Mouse (Mus musculus): Measurements from ENCODE around the gene Oca2.

Oca2 gene

GRCm38 (mm10) chr7:56239543-56239942, at the start of gene Oca2:
Oca2 (plus strand) TSS chr7:56239760.
- ATAC-seq (ENCODE audit: insufficient number of reproducible peaks, low FRiP score, low TSS enrichment), result no peak

- ATAC-seq (ENCODE audit: insufficient number of reproducible peaks, low FRiP score, low TSS enrichment), result no peak
These were observed 48.5 kb upstream of the Oca2 start for GRCm38 (mm10) chr7:56191041-56191440.

GRCm38 (mm10) chr7:56191661-56192060, 47.9 kb upstream of the Oca2 start:
- no peak for ATAC-seq (ENCODE audit: insufficient number of reproducible peaks, low FRiP score, low TSS enrichment)

GRCm38 (mm10) chr7:56201483-56202218, 37.9 kb upstream of the Oca2 start:
- no peak for ATAC-seq (ENCODE audit: insufficient number of reproducible peaks, low FRiP score, low TSS enrichment)

- ATAC-seq (ENCODE audit: insufficient number of reproducible peaks, low FRiP score, low TSS enrichment), result no peak
These were observed 36.7 kb upstream of the Oca2 start for GRCm38 (mm10) chr7:56202843-56203242.

GRCm38 (mm10) chr7:56203286-56203685, 36.3 kb upstream of the Oca2 start:
- no peak for ATAC-seq (ENCODE audit: insufficient number of reproducible peaks, low FRiP score, low TSS enrichment)

- no peak for ATAC-seq (ENCODE audit: insufficient number of reproducible peaks, low FRiP score, low TSS enrichment)
These were observed 34.7 kb upstream of the Oca2 start for GRCm38 (mm10) chr7:56204877-56205276.

- no peak for ATAC-seq (ENCODE audit: insufficient number of reproducible peaks, low FRiP score, low TSS enrichment)
These were observed 18.7 kb upstream of the Oca2 start for GRCm38 (mm10) chr7:56220811-56221210.

GRCm38 (mm10) chr7:56235794-56236423, 3.7 kb upstream of the Oca2 start:
- no peak for ATAC-seq (ENCODE audit: insufficient number of reproducible peaks, low FRiP score, low TSS enrichment)

- ATAC-seq (ENCODE audit: insufficient number of reproducible peaks, low FRiP score, low TSS enrichment), result no peak
These were observed 2.9 kb upstream of the Oca2 start for GRCm38 (mm10) chr7:56236617-56237016.

- ATAC-seq (ENCODE audit: insufficient number of reproducible peaks, low FRiP score, low TSS enrichment), result no peak
These were observed 15.0 kb downstream of the Oca2 start for GRCm38 (mm10) chr7:56254568-56254967.

GRCm38 (mm10) chr7:56257875-56258441, 18.4 kb downstream of the Oca2 start:
- ATAC-seq (ENCODE audit: insufficient number of reproducible peaks, low FRiP score, low TSS enrichment), result no peak

- no peak for ATAC-seq (ENCODE audit: insufficient number of reproducible peaks, low FRiP score, low TSS enrichment)
These were observed 37.9 kb downstream of the Oca2 start for GRCm38 (mm10) chr7:56277506-56277905.

- no peak for ATAC-seq (ENCODE audit: insufficient number of reproducible peaks, low FRiP score, low TSS enrichment)
These were observed 52.0 kb downstream of the Oca2 start for GRCm38 (mm10) chr7:56291468-56292115.

- no peak for ATAC-seq (ENCODE audit: insufficient number of reproducible peaks, low FRiP score, low TSS enrichment)
These were observed 64.8 kb downstream of the Oca2 start for GRCm38 (mm10) chr7:56304408-56304807.

GRCm38 (mm10) chr7:56314358-56314757, 74.8 kb downstream of the Oca2 start:
- ATAC-seq (ENCODE audit: insufficient number of reproducible peaks, low FRiP score, low TSS enrichment), result no peak

- no peak for ATAC-seq (ENCODE audit: insufficient number of reproducible peaks, low FRiP score, low TSS enrichment)
These were observed 76.3 kb downstream of the Oca2 start for GRCm38 (mm10) chr7:56315630-56316529.

- no peak for ATAC-seq (ENCODE audit: insufficient number of reproducible peaks, low FRiP score, low TSS enrichment)
These were observed 88.2 kb downstream of the Oca2 start for GRCm38 (mm10) chr7:56327738-56328137.

GRCm38 (mm10) chr7:56348528-56348927, 109.0 kb downstream of the Oca2 start:
- no peak for ATAC-seq (ENCODE audit: insufficient number of reproducible peaks, low FRiP score, low TSS enrichment)

GRCm38 (mm10) chr7:56356658-56357342, 117.2 kb downstream of the Oca2 start:
- ATAC-seq (ENCODE audit: insufficient number of reproducible peaks, low FRiP score, low TSS enrichment), result no peak

All from cerebellum, adult (tissue).